Mouse (Mus musculus) megakaryocyte, adult 5-6 weeks (primary cell): ENCODE data around the gene Arf4. TPM values are rescaled to one million over a fixed set of nuclear protein-coding genes. Genes with fewer than 3 reads are reported as not detected.
A peak's percentile ranks its signal among the peaks of the same experiment; 100 is the strongest.
"Not testable (repeated sequence)": the region's sequence is repeated elsewhere in the genome, so short reads cannot be mapped to it uniquely, and the experiment has no call there.

Experiments
- ATAC-seq: 2 replicates; pipeline ENCODE4 v1.8.0; 2016; ENCODE audit warnings: mild to moderate bottlenecking, inconsistent platforms; ENCODE audit not compliant: poor library complexity, severe bottlenecking
- total RNA-seq, 2 experiments: library from RNA; stranded (forward) in 1 of 2; stranded (reverse) in 1 of 2; fragments of 153-499, 151-499 nt in 1 of 2; fragments of 221-1000, 200-1000 nt in 1 of 2; gene quantifications; 2 replicates each; pipeline versions ENCODE4 v1.2.3 to v1.2.4; 2015 to 2017

Gene Arf4
- total RNA-seq, 2 experiments from 2014 or later = 83.1 to 335 TPM

DNA sequence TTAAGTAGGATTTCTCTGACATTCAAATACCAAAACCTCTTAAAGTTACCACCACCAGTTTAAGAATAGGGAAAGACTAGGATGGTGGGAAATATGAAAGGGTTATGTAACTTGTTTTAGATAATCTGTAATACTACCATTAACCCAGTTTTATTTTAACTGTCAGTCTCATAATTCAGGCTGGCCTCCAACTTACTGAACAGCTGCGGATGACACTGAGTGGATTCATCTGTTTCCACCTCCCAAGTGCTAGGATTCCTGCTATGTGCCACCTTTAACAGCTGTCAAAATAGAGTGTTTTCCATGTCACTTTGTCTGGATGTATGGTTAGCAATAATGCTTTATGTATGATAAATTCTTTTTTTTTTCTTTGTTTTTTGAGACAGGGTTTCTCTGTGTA lies 22.4 kb downstream of the Arf4 start:
- ATAC-seq = no peak

DNA sequence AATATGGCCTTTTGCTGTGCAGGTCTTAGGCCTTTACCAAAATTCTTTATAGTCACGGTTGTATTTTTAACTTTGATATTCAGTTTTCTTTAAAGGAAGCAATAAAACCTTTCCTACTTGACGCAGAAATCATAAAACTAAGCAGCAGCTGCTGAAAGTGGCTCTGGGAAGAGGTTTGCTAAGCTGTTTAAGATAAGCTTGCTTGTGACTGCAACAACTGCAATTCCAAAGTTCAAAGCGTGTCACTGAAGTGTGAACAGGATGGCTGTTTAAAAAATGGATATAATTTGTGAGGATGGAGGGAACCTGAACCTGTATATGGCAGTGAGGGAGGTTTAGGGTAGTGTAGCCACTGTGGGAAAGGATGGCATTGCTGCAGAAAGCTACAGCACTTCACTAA lies 24.1 kb downstream of the Arf4 start:
- ATAC-seq = no peak

- no peak for ATAC-seq
Observed at GRCm38 (mm10) chr14:26662488-26662887, 24.6 kb downstream of the Arf4 start.

DNA sequence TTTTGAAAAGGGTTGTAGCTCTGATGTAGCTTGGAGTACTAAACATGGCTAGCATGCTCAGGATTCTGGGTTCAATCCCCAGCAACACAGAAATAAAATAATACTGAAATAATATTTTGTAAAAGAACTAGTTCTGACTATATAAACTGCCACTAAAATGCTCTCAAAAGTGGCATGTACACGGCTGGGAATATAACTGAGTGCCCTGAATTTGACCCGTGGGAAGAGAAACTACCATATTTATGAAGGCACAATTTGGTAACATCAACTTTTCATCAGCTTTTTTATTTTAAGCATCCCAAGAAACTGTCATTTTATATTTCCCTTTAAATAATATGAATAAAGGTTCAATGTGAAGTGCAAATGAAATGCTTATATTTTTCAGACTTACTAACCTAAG lies 26.0 kb downstream of the Arf4 start:
- ATAC-seq = no peak

- no peak for ATAC-seq
Observed at GRCm38 (mm10) chr14:26667991-26668370, 30.1 kb downstream of the Arf4 start.

DNA sequence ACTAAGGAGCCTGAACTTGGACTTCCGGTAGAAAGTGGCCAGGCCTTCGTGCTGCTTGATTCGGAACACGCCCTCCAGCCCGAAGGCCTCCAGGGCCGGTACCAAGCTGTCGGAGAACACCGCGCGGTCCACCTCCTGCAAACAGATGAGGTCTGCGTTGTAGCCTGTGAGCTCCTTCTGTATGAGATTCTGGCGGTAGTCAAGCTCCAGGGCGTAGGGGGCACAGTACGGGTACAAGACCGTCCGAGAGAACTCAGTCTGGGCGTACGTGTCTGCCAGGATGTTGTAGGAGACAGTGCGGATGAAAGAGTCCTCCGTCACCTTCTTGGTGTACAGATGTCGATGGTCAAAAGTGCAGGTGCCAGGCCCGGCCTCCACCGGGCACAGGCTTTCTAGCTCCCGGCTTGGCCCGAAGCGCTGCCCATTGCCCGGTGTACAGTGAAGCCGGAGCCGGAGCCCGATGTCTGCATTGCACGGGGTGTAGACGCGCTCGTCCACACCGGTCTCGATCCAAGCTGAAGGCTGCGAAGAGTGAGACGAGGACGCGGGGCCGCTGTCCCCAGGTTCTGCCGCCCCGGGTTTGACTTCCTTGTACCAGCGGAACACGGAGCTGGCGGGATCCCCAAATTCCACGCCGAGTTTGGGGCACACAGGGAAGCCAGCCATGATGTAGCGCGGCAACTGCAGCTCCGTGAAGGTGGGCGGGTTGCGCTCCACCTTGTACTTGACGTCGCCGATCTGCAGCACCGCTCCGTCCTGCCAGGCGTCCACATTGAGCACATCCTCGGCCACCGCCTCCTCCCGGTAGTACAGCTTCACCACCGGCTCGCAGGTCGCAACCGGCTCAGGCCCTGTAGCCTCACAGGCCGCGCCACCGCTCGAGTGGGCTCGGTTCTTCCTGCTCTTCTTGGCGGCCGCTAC lies 30.8 kb downstream of the Arf4 start:
- ATAC-seq = peak; percentile 39

GRCm38 (mm10) chr14:26669292-26670073 lies 31.6 kb downstream of the Arf4 start, which contains the start of gene Pde12:
Gene Pde12 (minus strand): TSS chr14:26669883.
- ATAC-seq = peak; percentile 84

DNA sequence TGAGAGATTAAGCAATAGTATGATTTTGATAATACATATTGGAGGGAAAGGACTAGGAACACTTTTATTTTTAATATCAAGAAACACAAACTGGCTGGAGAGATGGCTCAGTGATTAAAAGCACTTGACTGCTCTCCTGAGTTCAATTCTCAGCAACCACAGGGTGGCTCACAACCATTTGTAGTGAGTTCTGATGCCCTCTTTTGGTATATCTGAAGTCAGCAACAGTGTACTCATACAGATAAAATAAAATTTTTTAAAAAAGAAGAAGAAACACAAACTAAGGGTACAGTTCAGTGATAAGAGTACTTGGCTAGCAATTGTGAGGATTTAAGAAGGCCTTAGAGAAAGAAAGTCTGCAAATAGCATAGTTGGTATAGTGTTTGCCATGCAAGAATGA lies 33.1 kb downstream of the Arf4 start:
- no peak for ATAC-seq

DNA sequence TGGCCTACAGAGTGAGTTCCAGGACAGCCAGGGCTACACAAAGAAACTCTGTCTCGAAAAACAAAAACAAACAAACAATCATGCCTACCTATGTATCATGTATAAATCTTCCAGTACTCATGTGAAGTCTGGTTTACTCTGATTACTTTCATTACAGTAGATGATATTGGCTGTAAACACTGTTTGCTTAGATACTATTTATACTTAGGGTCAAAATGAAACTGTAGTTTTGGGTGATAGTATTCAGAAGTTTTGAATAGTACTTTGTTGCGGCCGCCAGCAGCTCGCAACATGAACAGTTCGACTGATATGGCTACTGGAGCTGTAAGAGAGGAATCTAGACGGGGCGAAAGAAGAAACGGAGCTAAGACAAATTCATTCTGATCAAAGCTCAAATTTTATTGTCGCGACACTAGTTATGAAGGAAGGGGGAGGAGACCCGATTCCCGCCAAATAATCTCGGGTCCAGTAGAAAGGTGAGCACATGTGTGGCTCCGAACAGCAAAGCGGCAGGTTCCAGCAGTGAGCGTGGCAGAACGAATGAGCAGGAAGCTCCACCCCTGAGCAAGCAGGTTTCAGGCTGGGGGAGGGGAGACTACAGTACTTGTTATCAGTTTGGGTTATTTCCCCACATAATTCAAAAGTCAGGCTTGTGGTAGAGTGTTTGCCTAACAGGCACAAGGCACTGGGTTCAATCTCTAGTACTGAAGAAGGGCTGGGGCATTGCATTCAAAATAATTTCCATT lies 34.2 kb downstream of the Arf4 start:
- not testable (repeated sequence) for ATAC-seq

DNA sequence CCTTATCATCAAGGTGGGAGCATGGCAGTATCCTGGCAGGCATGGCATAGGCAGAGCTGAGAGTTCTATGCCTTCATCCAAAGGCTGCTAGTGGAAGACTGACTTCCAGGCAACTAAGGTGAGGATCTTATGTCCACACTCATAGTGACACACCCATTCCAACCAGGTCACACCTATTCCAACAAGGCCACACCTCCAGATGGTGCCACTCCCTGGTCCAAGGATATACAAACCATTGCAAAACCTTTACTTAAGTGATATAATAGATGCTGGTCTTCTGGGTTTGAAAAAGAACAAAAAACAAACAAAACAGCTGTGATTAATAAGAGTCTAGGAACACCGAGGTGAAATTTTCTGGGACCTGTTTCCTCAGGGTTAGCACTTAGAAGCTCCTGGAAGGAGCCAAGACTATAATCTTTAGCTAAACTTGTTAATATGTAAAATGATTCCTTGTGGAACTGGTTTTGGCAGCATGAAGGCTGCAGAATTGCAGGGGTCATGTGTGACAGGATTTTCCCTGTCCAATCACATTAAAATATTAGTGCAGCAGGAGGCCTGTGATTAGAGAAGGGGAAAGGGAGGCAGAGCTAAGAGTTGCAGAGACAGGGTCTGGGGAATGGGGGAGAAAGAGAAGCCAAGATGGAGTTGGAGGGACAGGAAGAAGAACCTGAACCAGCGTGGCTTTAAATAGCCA lies 36.7 kb downstream of the Arf4 start:
- not testable (repeated sequence) for ATAC-seq

DNA sequence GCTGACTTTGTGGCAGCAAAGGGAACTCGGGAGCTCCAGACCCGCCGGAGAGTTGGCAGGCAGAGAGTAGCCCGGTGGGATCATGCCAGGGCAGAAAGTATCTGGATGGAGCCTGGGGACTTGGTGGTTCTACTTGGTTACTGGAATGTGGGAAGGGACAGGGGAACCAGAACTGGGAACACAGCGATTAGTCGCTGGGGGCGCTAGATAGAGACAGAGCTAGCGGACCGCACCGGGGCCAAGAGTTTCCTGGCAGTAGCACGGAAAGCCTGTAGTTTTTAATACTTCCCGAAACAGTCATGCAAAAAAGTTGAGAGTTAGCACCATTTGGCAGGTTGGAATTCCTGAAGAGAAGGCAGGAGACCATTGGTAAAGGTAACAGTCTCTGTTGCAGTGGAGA lies 37.5 kb downstream of the Arf4 start:
- ATAC-seq = peak; percentile 78

DNA sequence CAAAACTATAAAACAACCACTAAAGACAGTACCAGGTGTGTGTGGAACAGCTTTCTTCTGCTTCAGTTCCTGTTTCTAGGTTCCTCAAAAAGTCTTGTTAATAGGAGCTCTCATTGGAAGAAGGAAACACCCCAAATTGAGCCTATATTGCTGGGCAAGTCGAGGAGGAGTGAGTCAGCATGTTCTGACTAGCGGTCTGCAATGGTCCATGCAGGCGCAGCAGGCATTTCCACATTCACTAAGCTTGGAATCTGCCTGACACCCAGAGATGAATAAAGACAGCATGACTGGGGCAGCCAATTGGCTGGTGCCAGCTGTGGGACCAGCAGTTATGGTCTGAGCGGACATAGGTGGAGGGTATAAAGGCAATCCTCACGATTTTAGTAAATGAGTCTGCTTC lies 37.9 kb downstream of the Arf4 start:
- ATAC-seq = peak; percentile 94

- no peak for ATAC-seq
Observed at GRCm38 (mm10) chr14:26690727-26691126, 52.9 kb downstream of the Arf4 start.

DNA sequence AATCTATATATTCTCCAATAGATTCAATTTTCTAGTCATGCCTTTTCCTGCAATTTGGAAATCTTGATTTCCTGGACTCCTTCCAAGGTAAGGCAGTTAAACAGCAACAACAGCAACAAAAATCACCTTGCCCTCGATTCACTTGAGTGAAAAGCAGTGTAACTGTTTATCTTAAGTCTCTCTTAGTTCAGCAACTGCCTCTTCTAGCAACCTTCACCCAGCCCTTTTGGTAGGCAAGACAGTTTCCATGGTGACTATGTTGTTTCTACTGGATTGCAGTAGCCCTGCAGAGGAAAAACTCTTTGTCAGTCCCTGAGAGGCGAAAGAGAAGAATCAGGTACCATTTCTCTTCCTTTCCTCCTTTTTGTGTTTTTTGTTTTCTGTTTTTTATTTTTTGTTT lies 53.5 kb downstream of the Arf4 start:
- no peak for ATAC-seq

DNA sequence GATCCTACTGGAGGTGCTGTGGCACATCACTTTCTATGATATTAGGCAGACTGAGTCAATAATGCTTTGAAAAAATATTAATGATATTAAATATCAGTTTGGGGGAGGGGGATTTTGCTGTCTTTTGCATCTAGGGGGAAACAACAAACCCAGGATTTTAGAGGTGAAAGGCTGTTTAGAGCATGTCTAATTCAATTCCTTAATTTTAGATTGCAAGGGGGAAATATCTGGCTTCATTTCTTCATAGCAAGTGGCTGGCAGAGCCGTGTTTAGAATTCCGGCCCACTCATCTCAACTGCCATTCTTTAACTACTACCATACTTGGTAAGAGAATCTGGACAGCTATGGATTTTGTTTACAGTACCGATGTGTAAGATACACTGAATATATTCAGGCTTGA lies 55.1 kb downstream of the Arf4 start, which contains the start of gene Dnah12:
Gene Dnah12 (plus strand): TSS at position 301 of the 400 bp plus-strand sequence.
- no peak for ATAC-seq

- no peak for ATAC-seq
Observed at GRCm38 (mm10) chr14:26697912-26698311, 60.0 kb downstream of the Arf4 start.

DNA sequence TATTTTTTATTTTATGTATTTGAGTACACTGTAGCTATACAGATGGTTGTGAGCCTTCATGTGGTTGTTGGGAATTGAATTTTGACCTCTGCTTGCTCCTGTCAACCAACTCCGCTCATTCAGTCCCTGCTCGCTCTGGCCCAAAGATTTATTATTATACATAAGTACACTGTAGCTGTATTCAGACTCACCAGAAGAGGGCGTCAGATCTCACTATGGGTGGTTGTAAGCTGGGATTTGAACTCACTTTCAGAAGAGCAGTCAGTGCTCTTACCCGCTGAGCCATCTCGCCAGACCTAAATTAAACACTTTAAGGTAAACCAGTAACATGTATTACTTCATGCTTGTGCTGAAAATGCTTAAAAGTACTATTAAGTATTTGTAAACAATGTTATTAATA lies 67.4 kb downstream of the Arf4 start:
- ATAC-seq = not testable (repeated sequence)
